Mouse (Mus musculus) heart, embryonic 10.5 days (tissue): ENCODE results near the gene Gpam. TPM values are rescaled to one million over a fixed set of nuclear protein-coding genes. Genes with fewer than 3 reads are reported as not detected.

Source experiments
- DNase-seq: peaks from one replicate; pipeline ENCODE4 v3.0.0-alpha.2; 2017; ENCODE audit warnings: low spot score
- H3K27ac ChIP-seq: fragments of 300-500 bp; sonication (generic); 2 replicates; pipeline ENCODE4 v1.5.1; 2016; ENCODE audit warnings: mild to moderate bottlenecking
- H3K27me3 ChIP-seq: fragments of 300-500 bp; sonication (generic); 2 replicates; pipeline ENCODE4 v1.6.1; 2016; ENCODE audit warnings: mild to moderate bottlenecking; ENCODE audit not compliant: poor library complexity, insufficient read depth, severe bottlenecking
- H3K36me3 ChIP-seq: fragments of 300-500 bp; sonication (generic); 2 replicates; pipeline ENCODE4 v1.6.1; 2016; ENCODE audit warnings: mild to moderate bottlenecking, moderate library complexity
- H3K4me1 ChIP-seq: fragments of 300-500 bp; sonication (generic); 2 replicates; pipeline ENCODE4 v1.6.1; 2016; ENCODE audit warnings: mild to moderate bottlenecking
- H3K4me3 ChIP-seq: fragments of 300-500 bp; sonication (generic); 2 replicates; pipeline ENCODE4 v1.5.1; 2016; ENCODE audit warnings: mild to moderate bottlenecking, moderate library complexity
- H3K9me3 ChIP-seq: fragments of 300-500 bp; sonication (generic); 2 replicates; pipeline ENCODE4 v1.6.1; 2016; ENCODE audit warnings: mild to moderate bottlenecking, moderate library complexity
- WGBS: fragments of 180-500 bp; shearing (Covaris S2); methylation state at CpG from one replicate; pipeline ENCODE4 v1.1.7; 2016; 5-methylcytosine and 5-hydroxymethylcytosine counted together
- polyA plus RNA-seq: library from polyadenylated mRNA; unstranded; fragments of >200 nt; fragmentation: Nextera tagmentation; extraction: Ambion mirVana; gene quantifications from 2 replicates; pipeline ENCODE4 v1.2.1, GENCODE M21; 2016

The Gpam gene
- polyA plus RNA-seq, 1 experiment from 2014 or later: 14.9 TPM

DNA sequence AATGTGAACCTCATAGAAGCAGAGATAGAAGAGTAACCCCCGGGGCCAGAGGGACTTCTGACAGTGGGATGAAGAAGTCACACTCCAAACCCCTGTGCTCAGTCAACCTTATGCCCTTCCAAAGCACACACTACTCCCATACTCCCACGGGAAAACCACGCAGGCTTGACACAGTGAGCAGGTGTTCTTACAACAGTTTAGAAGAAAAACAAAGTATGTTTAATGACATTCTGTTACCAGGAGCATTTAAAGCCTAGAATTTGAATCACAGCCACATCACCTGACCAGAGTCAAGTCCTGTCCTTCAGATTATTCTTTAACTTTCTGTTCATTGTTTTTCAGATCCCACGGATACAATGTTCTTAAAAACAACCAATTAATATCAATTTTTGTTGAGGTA is 30.4 kb downstream of the Gpam start:
- H3K27ac ChIP-seq: no peak overlapping the region
- no peaks in the 10 kb centered on the region for H3K27me3 ChIP-seq
- DNase-seq: peak; percentile 50
- no peaks in the 10 kb centered on the region for H3K9me3 ChIP-seq
- no peak overlapping the region for H3K4me3 ChIP-seq
- H3K4me1 ChIP-seq: peaks cover 18% of the 10 kb centered on the region
- 88% methylated on average over 4 of the region's 4 CpGs for WGBS
- H3K36me3 ChIP-seq: peaks cover 15% of the 10 kb centered on the region; the same call in 1 of the 2 replicates

GRCm38 (mm10) chr19:55095547-55095946 is 31.5 kb downstream of the Gpam start:
- Histone ChIP-seq H3K4me3 (no peak overlapping the region), H3K4me1 (peaks cover 26% of the 10 kb centered on the region), H3K36me3 (peaks cover 15% of the 10 kb centered on the region; the same call in 1 of the 2 replicates), H3K27me3 (no peaks in the 10 kb centered on the region), H3K9me3 (no peaks in the 10 kb centered on the region), H3K27ac (no peak overlapping the region)
- WGBS: 88% methylated on average over 7 of the region's 7 CpGs
- DNase-seq: peak; percentile 36

DNA sequence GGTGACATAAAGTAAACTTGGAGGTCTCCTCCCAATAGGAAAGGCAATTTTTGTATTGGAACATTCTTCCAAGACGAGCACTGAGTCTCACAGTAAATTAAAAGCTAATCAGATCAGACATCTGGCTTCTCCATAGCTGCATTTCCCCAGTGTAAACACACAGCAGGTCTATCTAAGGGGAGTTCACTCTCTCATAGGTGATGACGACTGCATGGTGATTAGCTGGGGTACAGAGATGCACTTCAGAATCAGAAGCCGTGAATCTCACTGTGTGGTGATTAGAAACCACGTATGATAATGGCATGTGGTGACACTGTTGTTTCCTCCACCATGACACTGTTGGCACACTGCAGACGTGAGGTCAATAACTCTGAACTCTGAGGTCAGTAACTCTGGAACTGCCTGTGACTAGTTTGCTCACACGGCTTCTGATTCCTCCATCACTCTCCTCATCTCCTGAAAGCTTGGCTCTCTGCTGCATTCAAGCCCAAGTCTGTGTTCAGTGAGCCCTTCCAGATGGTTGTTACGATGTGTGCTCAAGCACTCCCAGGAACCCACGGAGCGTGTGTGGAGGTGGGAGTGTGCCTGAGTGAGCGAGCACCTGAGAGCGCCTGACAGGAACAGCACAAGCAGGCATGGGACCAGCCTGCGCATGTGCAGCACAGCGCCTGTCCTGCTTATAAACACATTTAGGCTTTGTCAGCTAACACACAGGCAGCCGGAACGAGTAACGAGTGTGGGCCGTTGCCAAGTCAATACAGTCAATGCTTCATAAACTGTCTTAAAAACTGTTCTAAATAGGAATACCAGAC is 35.2 kb downstream of the Gpam start:
- 79% methylated on average over 17 of the region's 17 CpGs for WGBS
- no peak overlapping the region for H3K27ac ChIP-seq
- peaks cover 42% of the 10 kb centered on the region for H3K36me3 ChIP-seq
- no peaks in the 10 kb centered on the region for H3K9me3 ChIP-seq
- no peaks in the 10 kb centered on the region for H3K27me3 ChIP-seq
- peak; percentile 63 for DNase-seq
- H3K4me3 ChIP-seq: no peak overlapping the region
- peaks cover 17% of the 10 kb centered on the region for H3K4me1 ChIP-seq

- 80% methylated on average over 12 of the region's 12 CpGs for WGBS
- Histone ChIP-seq H3K4me3 (no peak overlapping the region), H3K9me3 (no peaks in the 10 kb centered on the region), H3K4me1 (peaks cover 19% of the 10 kb centered on the region), H3K27ac (no peak overlapping the region), H3K36me3 (peaks cover 52% of the 10 kb centered on the region), H3K27me3 (no peaks in the 10 kb centered on the region)
- DNase-seq: no peak
These were observed 36.2 kb downstream of the Gpam start for GRCm38 (mm10) chr19:55090885-55091284.

DNA sequence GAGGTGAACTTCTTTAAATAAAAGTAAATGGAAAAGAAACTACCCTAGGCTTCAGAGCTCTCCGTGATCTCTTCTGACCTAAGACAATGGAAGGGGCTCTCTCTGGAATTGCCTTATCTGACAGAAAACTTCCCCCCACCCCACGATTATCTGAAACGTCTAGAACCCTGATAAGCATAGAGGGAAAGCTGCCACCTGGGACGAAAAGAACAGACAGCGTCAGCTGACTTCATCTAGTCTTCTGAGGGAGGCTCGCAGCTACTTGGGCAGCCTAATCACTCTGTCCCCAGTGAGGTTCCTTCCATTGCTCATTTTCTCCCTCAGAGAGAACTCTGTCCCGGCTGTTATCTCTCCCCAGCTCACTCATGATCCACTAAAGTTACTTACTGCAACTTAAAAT is 36.9 kb downstream of the Gpam start:
- H3K36me3 ChIP-seq: peaks cover 59% of the 10 kb centered on the region

GRCm38 (mm10) chr19:55087776-55088175 is 39.3 kb downstream of the Gpam start:
- H3K36me3 ChIP-seq: peaks cover 69% of the 10 kb centered on the region
- DNase-seq: peak; percentile 7
- H3K27me3 ChIP-seq: no peaks in the 10 kb centered on the region
- H3K9me3 ChIP-seq: no peaks in the 10 kb centered on the region
- no peak overlapping the region for H3K27ac ChIP-seq
- WGBS: 89% methylated on average over 8 of the region's 8 CpGs
- H3K4me1 ChIP-seq: peaks cover 30% of the 10 kb centered on the region
- H3K4me3 ChIP-seq: no peak overlapping the region

More for the DNA sequence above, 36.9 kb downstream of the Gpam start:
- no peaks in the 10 kb centered on the region for H3K27me3 ChIP-seq
- no peak for DNase-seq
- no peak overlapping the region for H3K27ac ChIP-seq
- no peaks in the 10 kb centered on the region for H3K9me3 ChIP-seq
- peaks cover 27% of the 10 kb centered on the region for H3K4me1 ChIP-seq
- H3K4me3 ChIP-seq: no peak overlapping the region
- WGBS: 21% methylated on average over 7 of the region's 7 CpGs

DNA sequence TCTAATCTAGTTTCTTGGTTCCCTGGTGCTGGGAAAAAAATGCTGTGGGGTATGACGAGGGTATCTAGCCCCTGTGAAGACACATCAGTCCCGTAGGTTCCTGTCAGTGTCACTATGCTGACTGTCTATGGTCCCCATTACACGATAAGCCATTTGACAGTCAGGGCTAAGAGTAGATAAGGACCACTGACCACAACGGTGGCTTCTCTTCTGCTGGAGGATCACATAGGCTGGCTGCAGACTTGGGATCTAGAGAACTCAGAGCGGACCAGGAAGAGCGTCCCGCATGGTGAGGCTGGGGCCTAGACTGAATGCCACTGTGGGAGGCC is 41.2 kb downstream of the Gpam start:
- H3K27ac ChIP-seq: no peak overlapping the region
- H3K4me1 ChIP-seq: peaks cover 22% of the 10 kb centered on the region
- H3K36me3 ChIP-seq: peaks cover 79% of the 10 kb centered on the region
- no peak for DNase-seq
- 49% methylated on average over 7 of the region's 7 CpGs for WGBS
- no peaks in the 10 kb centered on the region for H3K9me3 ChIP-seq
- no peaks in the 10 kb centered on the region for H3K27me3 ChIP-seq
- no peak overlapping the region for H3K4me3 ChIP-seq

DNA sequence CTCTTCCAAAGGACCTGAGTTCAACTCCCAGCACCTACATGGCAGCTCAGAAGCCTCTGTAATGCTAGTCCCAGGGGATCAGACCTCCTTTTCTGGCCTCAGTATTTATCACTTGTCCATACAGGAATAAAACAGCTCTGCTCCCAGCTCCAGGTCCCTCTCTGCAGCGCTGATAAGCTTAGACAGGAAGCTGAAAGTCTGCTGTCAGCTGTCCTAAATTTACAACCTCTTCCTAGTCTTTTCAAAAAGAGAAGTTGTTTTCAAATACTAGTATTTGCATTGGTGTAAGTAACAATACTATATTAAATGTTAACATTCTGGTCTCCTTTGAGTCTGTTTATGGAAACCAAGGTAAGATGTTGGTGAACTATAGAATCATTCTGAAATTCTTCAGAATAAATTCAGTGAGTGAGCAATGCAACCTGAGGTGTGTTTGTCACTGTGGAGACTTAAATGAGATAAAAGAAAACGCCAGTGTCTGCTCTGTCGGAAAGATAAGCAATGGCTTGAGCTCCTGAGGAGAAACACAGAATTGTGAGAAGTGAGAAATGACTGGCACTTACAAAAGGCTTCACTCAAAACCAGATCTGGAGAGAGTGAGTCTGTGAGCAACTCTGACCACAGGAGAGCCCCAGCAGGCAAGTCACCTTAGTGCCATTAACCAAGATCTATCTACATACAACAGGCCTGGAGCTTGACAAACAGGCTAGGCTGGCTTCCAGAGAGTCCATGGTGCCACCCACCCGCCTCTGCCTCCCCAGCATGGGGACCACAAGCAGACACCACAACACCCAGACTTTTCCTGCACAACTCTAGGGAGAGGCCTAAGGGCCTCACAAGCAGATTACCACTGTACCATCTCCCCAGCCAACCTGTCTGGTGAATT is 41.8 kb downstream of the Gpam start:
- DNase-seq: no peak
- H3K9me3 ChIP-seq: no peaks in the 10 kb centered on the region
- no peak overlapping the region for H3K27ac ChIP-seq
- peaks cover 16% of the 10 kb centered on the region for H3K4me1 ChIP-seq
- no peaks in the 10 kb centered on the region for H3K27me3 ChIP-seq
- H3K36me3 ChIP-seq: peaks cover 81% of the 10 kb centered on the region
- no peak overlapping the region for H3K4me3 ChIP-seq
- 51% methylated on average over 4 of the region's 4 CpGs for WGBS

DNA sequence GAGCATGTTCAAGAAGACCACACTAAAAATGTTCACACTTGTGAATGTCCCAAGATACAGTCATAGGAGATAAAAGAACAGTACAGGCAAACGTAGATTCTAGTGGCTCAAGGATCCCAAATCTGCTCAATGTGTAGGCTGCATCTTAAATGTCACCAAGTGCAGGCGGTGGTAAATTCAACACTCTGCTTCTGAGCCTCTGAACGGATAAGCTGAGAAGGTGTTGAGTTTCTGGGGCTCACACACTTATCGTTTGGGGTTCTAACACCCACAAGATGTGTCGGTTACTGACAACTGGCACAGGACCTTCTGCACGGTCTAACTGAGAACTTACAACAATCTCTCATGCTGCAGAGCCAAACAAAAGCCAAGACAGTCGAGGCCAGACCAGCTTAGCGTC is 50.2 kb downstream of the Gpam start:
- DNase-seq: no peak
- Histone ChIP-seq H3K27me3 (no peaks in the 10 kb centered on the region), H3K4me1 (no peaks in the 10 kb centered on the region), H3K36me3 (peaks cover 86% of the 10 kb centered on the region), H3K9me3 (no peaks in the 10 kb centered on the region), H3K27ac (no peak overlapping the region), H3K4me3 (no peak overlapping the region)
- WGBS: 77% methylated on average over 8 of the region's 8 CpGs

DNA sequence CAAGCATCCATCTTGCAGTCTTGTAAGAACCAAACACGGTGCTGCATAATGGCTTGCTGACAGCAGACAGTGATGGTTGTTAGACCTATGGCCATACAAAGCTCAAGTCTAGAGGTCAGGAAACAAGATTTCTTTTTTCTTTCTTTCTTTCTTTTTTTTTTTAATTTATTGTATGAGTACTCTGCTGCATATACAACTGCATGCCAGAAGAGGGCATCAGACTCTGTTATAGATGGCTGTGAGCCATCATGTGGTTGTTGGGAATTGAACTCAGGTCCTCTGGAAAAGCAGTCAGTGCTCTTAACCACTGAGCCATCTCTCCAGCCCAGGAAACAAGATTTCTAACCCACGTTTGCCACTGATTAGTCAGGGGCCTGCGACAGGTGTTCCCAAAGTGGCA is 54.0 kb downstream of the Gpam start:
- H3K4me1 ChIP-seq: no peaks in the 10 kb centered on the region
- no peak for DNase-seq

GRCm38 (mm10) chr19:55069054-55069453 is 58.0 kb downstream of the Gpam start:
- no peaks in the 10 kb centered on the region for H3K9me3 ChIP-seq
- H3K27me3 ChIP-seq: no peaks in the 10 kb centered on the region
- no peaks in the 10 kb centered on the region for H3K4me1 ChIP-seq
- H3K4me3 ChIP-seq: no peak overlapping the region
- DNase-seq: no peak
- WGBS: 86% methylated on average over 8 of the region's 8 CpGs
- peaks cover 60% of the 10 kb centered on the region for H3K36me3 ChIP-seq
- no peak overlapping the region for H3K27ac ChIP-seq

More for the DNA sequence above, 54.0 kb downstream of the Gpam start:
- no peaks in the 10 kb centered on the region for H3K27me3 ChIP-seq
- H3K9me3 ChIP-seq: no peaks in the 10 kb centered on the region
- H3K36me3 ChIP-seq: peaks cover 90% of the 10 kb centered on the region
- H3K4me3 ChIP-seq: no peak overlapping the region
- H3K27ac ChIP-seq: no peak overlapping the region
- WGBS: 86% methylated on average over 3 of the region's 3 CpGs

GRCm38 (mm10) chr19:55063272-55063671 is 63.8 kb downstream of the Gpam start:
- Histone ChIP-seq H3K36me3 (peaks cover 6% of the 10 kb centered on the region), H3K27me3 (peaks cover 7% of the 10 kb centered on the region; the same call in 1 of the 2 replicates), H3K4me1 (peaks cover 12% of the 10 kb centered on the region; the same call in 1 of the 2 replicates), H3K4me3 (no peak overlapping the region), H3K27ac (no peak overlapping the region), H3K9me3 (no peaks in the 10 kb centered on the region)
- DNase-seq: no peak
- 43% methylated on average over 6 of the region's 6 CpGs for WGBS

DNA sequence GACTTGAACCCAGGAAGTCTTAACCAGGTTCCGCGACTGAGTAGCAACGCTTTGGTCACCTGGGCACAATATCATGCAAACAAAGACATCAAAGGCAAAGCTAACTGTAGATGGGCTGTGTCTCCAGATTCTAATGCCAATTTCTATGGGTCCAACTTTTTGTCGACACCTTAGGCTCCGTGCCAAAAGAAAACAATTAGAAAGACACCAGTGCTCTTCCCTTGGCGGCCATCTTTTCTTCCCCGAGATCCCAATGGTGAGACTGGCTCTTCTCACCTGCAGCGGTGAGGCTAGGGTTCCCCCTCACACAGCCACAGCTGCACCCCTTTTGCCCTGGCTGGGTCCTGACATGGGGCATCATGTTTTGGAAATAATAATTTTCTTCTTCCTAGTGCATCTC is 64.5 kb downstream of the Gpam start:
- WGBS: 84% methylated on average over 8 of the region's 8 CpGs
- H3K4me3 ChIP-seq: no peak overlapping the region
- no peak for DNase-seq

More for the DNA sequence above, 64.5 kb downstream of the Gpam start:
- H3K27me3 ChIP-seq: peaks cover 7% of the 10 kb centered on the region; the same call in 1 of the 2 replicates
- no peak overlapping the region for H3K27ac ChIP-seq
- peaks cover 12% of the 10 kb centered on the region; the same call in 1 of the 2 replicates for H3K4me1 ChIP-seq
- H3K9me3 ChIP-seq: no peaks in the 10 kb centered on the region
- H3K36me3 ChIP-seq: peaks cover 5% of the 10 kb centered on the region
